ENCODE assay signal across 10 mouse cellular contexts in the genomic region with DNA sequence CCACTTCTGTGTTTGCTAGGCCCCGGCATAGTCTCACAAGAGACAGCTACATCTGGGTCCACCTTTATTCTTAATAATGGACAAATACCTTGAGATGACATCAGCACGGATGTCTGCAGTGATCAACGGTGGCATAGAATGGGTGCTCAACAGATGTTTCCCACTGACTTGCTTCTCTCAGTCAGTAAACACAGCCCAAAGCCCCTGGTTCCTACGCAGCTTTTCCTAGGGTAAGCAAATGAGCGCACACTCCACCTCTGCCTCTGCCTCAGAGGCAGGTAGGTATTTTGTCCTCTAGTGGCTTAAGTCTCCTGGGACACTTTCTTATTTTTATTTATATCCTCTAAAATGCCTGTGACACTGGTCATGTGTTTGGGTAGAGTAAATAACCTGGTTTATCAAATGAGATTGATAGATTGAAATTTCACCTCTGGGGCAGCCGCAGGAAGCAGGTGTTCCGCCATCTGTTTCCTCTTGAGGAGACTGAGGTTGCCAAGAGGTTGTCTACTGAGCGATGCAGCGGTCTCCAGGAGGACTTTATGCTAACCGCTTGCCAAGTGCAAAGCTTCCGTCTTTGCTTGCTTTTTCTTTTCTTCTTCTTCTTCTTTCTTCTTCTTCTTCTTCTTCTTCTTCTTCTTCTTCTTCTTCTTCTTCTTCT.
A peak's percentile ranks its signal among the peaks of the same experiment; 100 is the strongest.
DNase-seq lines count a peak whose midpoint lies in the region; ATAC-seq lines count a peak whose summit lies in the region.
"Had no signal": no experiment of that assay in that cellular context is flagged by ENCODE, and none has a peak within 500 bp of the region (broad histone marks: within the 10 kb centered on the region; RNA-seq: fewer than 3 reads in every experiment).

No protein-coding gene starts in this region.

- peak; percentile 35 for DNase-seq in kidney, adult 9 months
- DNase-seq in kidney, adult 18-20 months: no peak
- peak; percentile 27 to 28 for DNase-seq in CD8-positive naive resting alpha-beta T cell, adult 2 months (ENCODE audit: low read depth in 2 of 2, low spot score in 2 of 2)
- peak; percentile 15 to 33 for DNase-seq in kidney, postnatal 4 days
- peak; percentile 81 for DNase-seq in thymus, postnatal 14 days
- no peak for DNase-seq in MN1 (ENCODE audit: low spot score)
- DNase-seq: cerebellum, adult 11 months; embryo, embryonic 11 days; lung, postnatal 4 days had no signal

- ATAC-seq in cerebellum, adult (ENCODE audit: insufficient number of reproducible peaks, low FRiP score, low TSS enrichment): no peak

Comparison
In these comparisons a context has a peak if more than half of its experiments do, and no peak if none do; other contexts are left out.
1. DNase-seq: peak in kidney, adult 9 months (single experiment), CD8-positive naive resting alpha-beta T cell, adult 2 months (2 of 2), kidney, postnatal 4 days (2 of 2) and thymus, postnatal 14 days (single experiment); none in kidney, adult 18-20 months (single experiment) and MN1 (single experiment).